In genomic region chr17:71159152-71159567, GRCm38 (mm10) we compare ENCODE assay signal across 9 mouse cellular contexts. TPM values are rescaled to one million over a fixed set of nuclear protein-coding genes. Genes with fewer than 3 reads are reported as not detected.
DNase-seq lines count a peak whose midpoint lies in the region; ATAC-seq lines count a peak whose summit lies in the region.
"Had no signal": no experiment of that assay in that cellular context is flagged by ENCODE, and none has a peak within 500 bp of the region (broad histone marks: within the 10 kb centered on the region; RNA-seq: fewer than 3 reads in every experiment).

No protein-coding gene starts in this region.

- H3K27ac ChIP-seq in heart, embryonic 11.5 days (ENCODE audit: low read depth, low read length): 0 out of 2 replicates have a peak overlapping the region, but pooled peaks have one; percentile 22
- H3K27ac ChIP-seq in kidney, embryonic 16.5 days (ENCODE audit: low read length): peak overlapping the region; percentile 87

- DNase-seq in heart, postnatal 4 days: no peak
- peak; percentile 56 for DNase-seq in urinary bladder, postnatal 14 days (ENCODE audit: low spot score)
- no peak for DNase-seq in urinary bladder, adult 2 months (ENCODE audit: low spot score)
- DNase-seq in yolk sac, embryonic 10.5 days (ENCODE audit: low spot score): peak; percentile 78
- DNase-seq in right cerebral cortex, postnatal 25 days: no peak
- DNase-seq in frontal cortex, postnatal 36 days (ENCODE audit: low spot score in 2 of 2): no peak
- DNase-seq: adrenal gland, adult 2 months had no signal

- H3K9me3 ChIP-seq in heart, embryonic 11.5 days (replicated peaks; ENCODE audit: control insufficient read depth, low read length): no peaks in the 10 kb centered on the region
- no peaks in the 10 kb centered on the region for H3K9me3 ChIP-seq in kidney, embryonic 16.5 days (ENCODE audit: low read length)

- WGBS in heart, embryonic 11.5 days (ENCODE audit: insufficient replicate concordance): 32% methylated on average over 4 of the region's 4 CpGs
- 27% methylated on average over 4 of the region's 4 CpGs for WGBS in kidney, embryonic 16.5 days

- no peak overlapping the region for H3K4me3 ChIP-seq in heart, embryonic 11.5 days (ENCODE audit: low read depth, low read length)
- no peak overlapping the region for H3K4me3 ChIP-seq in kidney, embryonic 16.5 days (ENCODE audit: low read length)

- H3K27me3 ChIP-seq in heart, embryonic 11.5 days (ENCODE audit: control insufficient read depth, insufficient read depth, low read length): no peaks in the 10 kb centered on the region
- no peaks in the 10 kb centered on the region for H3K27me3 ChIP-seq in kidney, embryonic 16.5 days (ENCODE audit: insufficient read depth, low read length)

- no peak overlapping the region for H3K4me2 ChIP-seq in heart, embryonic 11.5 days
- H3K4me2 ChIP-seq in kidney, embryonic 16.5 days (replicated peaks; ENCODE audit: low read depth, low read length): no peak overlapping the region

- no peaks in the 10 kb centered on the region for H3K36me3 ChIP-seq in heart, embryonic 11.5 days (ENCODE audit: control insufficient read depth, insufficient read depth, low read length)
- H3K36me3 ChIP-seq in kidney, embryonic 16.5 days (ENCODE audit: insufficient read depth, low read length): no peaks in the 10 kb centered on the region

- no peak overlapping the region for H3K9ac ChIP-seq in heart, embryonic 11.5 days (ENCODE audit: low read depth, low read length)
- H3K9ac ChIP-seq in kidney, embryonic 16.5 days (replicated peaks; ENCODE audit: low read length): no peak overlapping the region

- H3K4me1 ChIP-seq in heart, embryonic 11.5 days (ENCODE audit: control insufficient read depth, insufficient read depth, low read length): peaks cover 6% of the 10 kb centered on the region; the same call in 1 of the 2 replicates
- H3K4me1 ChIP-seq in kidney, embryonic 16.5 days (ENCODE audit: insufficient read depth, low read length): peaks cover 24% of the 10 kb centered on the region

- ATAC-seq in heart, embryonic 11.5 days (replicated peaks; ENCODE audit: insufficient number of reproducible peaks, low FRiP score, low TSS enrichment): no peak
- peak; percentile 92 for ATAC-seq in kidney, embryonic 16.5 days (ENCODE audit: low FRiP score, low TSS enrichment)

RNA-seq across cellular contexts. Expression of gene Lpin2, which starts 23.2 kb away (rescaled TPM):
- polyA plus RNA-seq in heart, embryonic 11.5 days (2014; fragmentation: Nextera tagmentation; extraction: Ambion mirVana): 21.9 and 22.5 TPM in 2 replicates
- 10 to 100 TPM; 16.3 to 19.5 TPM for total RNA-seq in heart, postnatal 4 days (2021)
- 13.7 and 18.8 TPM in 2 replicates for polyA plus RNA-seq in urinary bladder, adult 2 months (2012; rRNA removed)
- polyA plus RNA-seq in kidney, embryonic 16.5 days (2015; fragmentation: Nextera tagmentation; extraction: Ambion mirVana): 65.8 and 78.4 TPM in 2 replicates

Comparison
In these comparisons a context has a peak if more than half of its experiments do, and no peak if none do; other contexts are left out.
1. DNase-seq: peak in urinary bladder, postnatal 14 days (single experiment) and yolk sac, embryonic 10.5 days (single experiment); none in heart, postnatal 4 days (single experiment), urinary bladder, adult 2 months (single experiment), right cerebral cortex, postnatal 25 days (single experiment) and frontal cortex, postnatal 36 days (0 of 2).